Mouse (Mus musculus): ENCODE data around the gene Zfp61. TPM values are rescaled to one million over a fixed set of nuclear protein-coding genes. Genes with fewer than 3 reads are reported as not detected.

The Zfp61 gene
- polyA plus RNA-seq, 1 experiment from 2014 or later: 41.4 TPM

GRCm38 (mm10) chr7:24326273-24327135 is 25.5 kb upstream of the Zfp61 start:
- Histone ChIP-seq H3K9me3 (ENCODE audit: control insufficient read depth, low read length) (peaks cover 3% of the 10 kb centered on the region), H3K36me3 (ENCODE audit: control insufficient read depth, insufficient read depth, low read length) (no peaks in the 10 kb centered on the region), H3K27ac (ENCODE audit: low read depth, low read length) (no peak overlapping the region), H3K9ac (ENCODE audit: low read depth, low read length) (no peak overlapping the region), H3K4me3 (ENCODE audit: low read length) (peak overlapping the region; percentile 35), H3K4me1 (ENCODE audit: control insufficient read depth, insufficient read depth, low read depth, low read length) (peaks cover 5% of the 10 kb centered on the region), H3K27me3 (replicated peaks; ENCODE audit: control insufficient read depth, insufficient read depth, low read length) (no peaks in the 10 kb centered on the region), H3K4me2 (ENCODE audit: low read length) (peak overlapping the region; percentile 66)
- peak; percentile 67 for ATAC-seq
- 36% methylated on average over 20 of the region's 20 CpGs for WGBS

GRCm38 (mm10) chr7:24325675-24326128 is 24.7 kb upstream of the Zfp61 start:
- peak; percentile 79 for ATAC-seq
- H3K9me3 ChIP-seq (ENCODE audit: control insufficient read depth, low read length): peaks cover 3% of the 10 kb centered on the region
- peak overlapping the region; percentile 44; the same call in 1 of the 2 replicates for H3K27ac ChIP-seq (ENCODE audit: low read depth, low read length)
- peak overlapping the region; percentile 35 for H3K4me3 ChIP-seq (ENCODE audit: low read length)
- 5% methylated on average over 13 of the region's 13 CpGs for WGBS
- H3K9ac ChIP-seq (ENCODE audit: low read depth, low read length): peak overlapping the region; percentile 50
- no peaks in the 10 kb centered on the region for H3K27me3 ChIP-seq (replicated peaks; ENCODE audit: control insufficient read depth, insufficient read depth, low read length)
- H3K36me3 ChIP-seq (ENCODE audit: control insufficient read depth, insufficient read depth, low read length): no peaks in the 10 kb centered on the region
- peaks cover 5% of the 10 kb centered on the region for H3K4me1 ChIP-seq (ENCODE audit: control insufficient read depth, insufficient read depth, low read depth, low read length)
- peak overlapping the region; percentile 66 for H3K4me2 ChIP-seq (ENCODE audit: low read length)

DNA sequence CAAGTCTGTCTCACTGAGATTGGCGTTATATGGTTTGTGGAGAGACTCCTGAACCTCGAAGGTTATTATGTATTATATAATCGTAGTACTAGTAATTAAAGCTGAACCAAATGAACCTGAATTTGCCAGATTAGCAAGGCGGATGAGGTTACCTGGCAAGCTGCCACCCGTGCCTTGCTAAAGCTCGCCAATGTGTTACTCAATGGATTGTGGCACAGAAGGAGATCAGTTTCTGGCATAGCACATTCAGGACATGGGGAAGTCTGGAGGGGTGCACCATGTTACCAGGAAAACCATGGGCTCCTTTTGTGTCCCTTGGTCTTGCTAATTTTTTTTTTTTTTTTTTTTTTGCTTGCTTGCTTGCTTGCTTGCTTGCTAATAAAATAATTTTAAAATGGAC is 24.2 kb upstream of the Zfp61 start:
- peak overlapping the region; percentile 66 for H3K4me2 ChIP-seq (ENCODE audit: low read length)
- peaks cover 5% of the 10 kb centered on the region for H3K4me1 ChIP-seq (ENCODE audit: control insufficient read depth, insufficient read depth, low read depth, low read length)
- H3K9ac ChIP-seq (ENCODE audit: low read depth, low read length): no peak overlapping the region
- H3K9me3 ChIP-seq (ENCODE audit: control insufficient read depth, low read length): peaks cover 3% of the 10 kb centered on the region
- no peak overlapping the region for H3K4me3 ChIP-seq (ENCODE audit: low read length)
- H3K27ac ChIP-seq (ENCODE audit: low read depth, low read length): no peak overlapping the region
- no peaks in the 10 kb centered on the region for H3K27me3 ChIP-seq (replicated peaks; ENCODE audit: control insufficient read depth, insufficient read depth, low read length)
- 67% methylated on average over 6 of the region's 6 CpGs for WGBS
- H3K36me3 ChIP-seq (ENCODE audit: control insufficient read depth, insufficient read depth, low read length): no peaks in the 10 kb centered on the region
- no peak for ATAC-seq

DNA sequence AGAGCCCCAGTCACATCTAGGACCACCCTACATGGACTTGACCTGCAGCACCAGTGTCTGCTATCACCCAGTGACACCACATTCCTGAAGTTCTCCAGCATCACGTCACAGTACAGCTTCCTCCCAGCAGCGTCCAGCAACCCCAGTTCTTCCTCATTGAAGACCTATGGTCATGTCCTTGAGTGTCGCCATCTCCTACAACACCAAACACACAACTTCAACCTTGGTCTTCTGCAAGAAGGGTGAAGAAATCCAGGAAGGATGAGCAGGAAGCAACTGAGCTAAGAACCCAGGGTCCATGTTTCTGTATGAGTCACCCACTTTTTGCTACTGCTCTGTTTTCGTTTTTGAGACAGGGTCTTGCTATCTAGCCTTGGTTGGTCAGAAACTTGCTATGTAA is 21.6 kb upstream of the Zfp61 start:
- no peaks in the 10 kb centered on the region for H3K36me3 ChIP-seq (ENCODE audit: control insufficient read depth, insufficient read depth, low read length)
- H3K9ac ChIP-seq (ENCODE audit: low read depth, low read length): no peak overlapping the region
- H3K27ac ChIP-seq (ENCODE audit: low read depth, low read length): no peak overlapping the region
- peaks cover 3% of the 10 kb centered on the region for H3K9me3 ChIP-seq (ENCODE audit: control insufficient read depth, low read length)
- H3K4me2 ChIP-seq (ENCODE audit: low read length): no peak overlapping the region
- H3K4me1 ChIP-seq (ENCODE audit: control insufficient read depth, insufficient read depth, low read depth, low read length): peaks cover 5% of the 10 kb centered on the region
- ATAC-seq: no peak
- WGBS: 83% methylated on average over 4 of the region's 4 CpGs
- no peak overlapping the region for H3K4me3 ChIP-seq (ENCODE audit: low read length)
- no peaks in the 10 kb centered on the region; the same call in 1 of the 2 replicates for H3K27me3 ChIP-seq (replicated peaks; ENCODE audit: control insufficient read depth, insufficient read depth, low read length)

GRCm38 (mm10) chr7:24318942-24319341 is 17.9 kb upstream of the Zfp61 start:
- H3K4me3 ChIP-seq (ENCODE audit: low read length): no peak overlapping the region
- 78% methylated on average over 6 of the region's 6 CpGs for WGBS
- no peak overlapping the region for H3K9ac ChIP-seq (ENCODE audit: low read depth, low read length)
- H3K4me1 ChIP-seq (ENCODE audit: control insufficient read depth, insufficient read depth, low read depth, low read length): peaks cover 4% of the 10 kb centered on the region; the same call in 1 of the 2 replicates
- H3K9me3 ChIP-seq (ENCODE audit: control insufficient read depth, low read length): no peaks in the 10 kb centered on the region; the same call in 1 of the 2 replicates
- no peaks in the 10 kb centered on the region for H3K36me3 ChIP-seq (ENCODE audit: control insufficient read depth, insufficient read depth, low read length)
- no peak overlapping the region for H3K4me2 ChIP-seq (ENCODE audit: low read length)
- no peak overlapping the region for H3K27ac ChIP-seq (ENCODE audit: low read depth, low read length)
- no peak for ATAC-seq
- no peaks in the 10 kb centered on the region; the same call in 1 of the 2 replicates for H3K27me3 ChIP-seq (replicated peaks; ENCODE audit: control insufficient read depth, insufficient read depth, low read length)

DNA sequence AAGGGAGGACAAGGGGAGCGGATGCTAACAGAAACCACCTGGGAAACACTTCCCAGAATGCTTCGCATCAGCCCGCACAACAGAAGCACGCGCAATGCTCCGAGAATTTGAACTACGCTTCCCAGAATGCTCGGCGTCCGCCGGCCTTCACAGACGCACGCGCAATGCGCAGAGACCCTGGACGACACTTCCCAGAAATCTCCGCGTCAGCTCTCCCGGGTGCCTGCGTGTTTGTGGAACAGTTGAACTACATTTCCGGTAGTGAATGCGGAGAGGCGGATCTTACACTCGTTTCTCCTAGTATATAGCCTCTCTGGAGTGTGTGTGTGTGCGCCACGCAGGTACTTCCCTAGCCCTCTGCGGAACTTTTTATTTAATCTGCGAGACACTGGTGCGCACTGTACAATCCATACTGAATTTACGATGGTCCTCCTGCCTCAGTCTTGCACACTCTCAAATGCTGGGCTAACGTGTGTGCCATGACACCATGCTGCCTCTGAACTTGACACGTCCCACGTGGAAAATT is 15.6 kb upstream of the Zfp61 start, which contains the start of gene Zfp94:
Gene Zfp94, minus strand, starts transcription at position 100 of the 526 bp plus-strand sequence.
- under 1% methylated on average over 33 of the region's 33 CpGs for WGBS
- peak; percentile 97 for ATAC-seq
- H3K4me2 ChIP-seq (ENCODE audit: low read length): peak within 1 kb of the TSS; percentile 65
- H3K4me1 ChIP-seq (ENCODE audit: control insufficient read depth, insufficient read depth, low read depth, low read length): peaks cover 4% of the 10 kb centered on the region; the same call in 1 of the 2 replicates
- peak within 1 kb of the TSS; percentile 72 for H3K4me3 ChIP-seq (ENCODE audit: low read length)
- H3K27ac ChIP-seq (ENCODE audit: low read depth, low read length): peak within 1 kb of the TSS; percentile 87
- peak within 1 kb of the TSS; percentile 84 for H3K9ac ChIP-seq (ENCODE audit: low read depth, low read length)
- no peaks in the 10 kb centered on the region for H3K9me3 ChIP-seq (ENCODE audit: control insufficient read depth, low read length)
- no peaks in the 10 kb centered on the region; the same call in 1 of the 2 replicates for H3K27me3 ChIP-seq (replicated peaks; ENCODE audit: control insufficient read depth, insufficient read depth, low read length)
- H3K36me3 ChIP-seq (ENCODE audit: control insufficient read depth, insufficient read depth, low read length): peaks cover 7% of the 10 kb centered on the region; the same call in 1 of the 2 replicates

DNA sequence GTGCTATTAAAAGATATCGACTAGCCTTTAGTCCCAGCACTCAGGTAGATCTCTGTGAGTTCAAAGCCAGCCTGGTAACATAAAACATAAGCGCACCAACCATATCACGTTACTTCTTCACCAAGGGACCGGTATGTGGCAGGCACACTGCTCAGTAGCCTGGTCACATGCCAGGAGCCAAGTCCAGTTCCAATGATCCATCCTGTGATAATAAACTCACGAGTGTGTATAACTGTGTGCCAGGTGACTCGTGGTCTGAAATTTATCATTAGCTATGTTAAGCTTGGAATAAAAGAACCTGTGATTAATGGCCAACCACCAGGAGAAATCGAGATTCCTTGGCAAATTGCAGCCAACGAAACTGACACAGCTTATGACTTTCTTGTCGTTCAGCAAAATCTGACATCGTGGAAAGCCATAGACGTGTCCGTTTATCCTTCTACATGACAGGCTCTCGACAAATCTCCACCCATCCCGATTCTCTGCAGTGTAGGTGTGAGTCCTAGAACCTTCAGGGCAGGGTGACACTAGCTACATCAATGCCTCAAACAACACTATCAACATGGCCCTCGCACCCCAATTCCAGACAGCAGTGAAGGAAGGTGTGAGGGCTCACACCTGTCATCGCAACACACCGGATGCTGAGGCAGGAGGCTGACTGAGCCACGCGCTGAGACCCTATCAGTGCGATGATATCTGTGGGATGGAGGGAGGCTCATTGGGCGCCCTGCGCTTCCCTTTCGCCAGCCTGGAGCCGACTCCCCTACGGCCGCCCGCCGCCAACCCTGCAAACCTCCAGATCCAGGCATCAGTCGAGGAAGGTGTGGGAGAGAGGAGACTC is 14.9 kb upstream of the Zfp61 start:
- peak overlapping the region; percentile 65 for H3K4me2 ChIP-seq (ENCODE audit: low read length)
- no peak for ATAC-seq
- 27% methylated on average over 29 of the region's 29 CpGs for WGBS

GRCm38 (mm10) chr7:24299823-24300481 is 1.1 kb downstream of the Zfp61 start:
- peaks cover 19% of the 10 kb centered on the region for H3K4me1 ChIP-seq (ENCODE audit: control insufficient read depth, insufficient read depth, low read depth, low read length)
- peak overlapping the region; percentile 62 for H3K27ac ChIP-seq (ENCODE audit: low read depth, low read length)
- H3K36me3 ChIP-seq (ENCODE audit: control insufficient read depth, insufficient read depth, low read length): peaks cover 33% of the 10 kb centered on the region
- no peaks in the 10 kb centered on the region for H3K9me3 ChIP-seq (ENCODE audit: control insufficient read depth, low read length)
- peak; percentile 44 for ATAC-seq
- H3K4me3 ChIP-seq (ENCODE audit: low read length): peak overlapping the region; percentile 79
- 1% methylated on average over 18 of the region's 18 CpGs for WGBS
- H3K9ac ChIP-seq (ENCODE audit: low read depth, low read length): peak overlapping the region; percentile 59
- no peaks in the 10 kb centered on the region for H3K27me3 ChIP-seq (replicated peaks; ENCODE audit: control insufficient read depth, insufficient read depth, low read length)
- H3K4me2 ChIP-seq (ENCODE audit: low read length): peak overlapping the region; percentile 92

More for the DNA sequence above, 14.9 kb upstream of the Zfp61 start:
- Histone ChIP-seq H3K36me3 (ENCODE audit: control insufficient read depth, insufficient read depth, low read length) (peaks cover 14% of the 10 kb centered on the region), H3K4me3 (ENCODE audit: low read length) (peak overlapping the region; percentile 72), H3K27ac (ENCODE audit: low read depth, low read length) (peak overlapping the region; percentile 87), H3K9me3 (ENCODE audit: control insufficient read depth, low read length) (no peaks in the 10 kb centered on the region), H3K9ac (ENCODE audit: low read depth, low read length) (peak overlapping the region; percentile 84), H3K4me1 (ENCODE audit: control insufficient read depth, insufficient read depth, low read depth, low read length) (peaks cover 4% of the 10 kb centered on the region; the same call in 1 of the 2 replicates), H3K27me3 (replicated peaks; ENCODE audit: control insufficient read depth, insufficient read depth, low read length) (no peaks in the 10 kb centered on the region; the same call in 1 of the 2 replicates)

All from hindbrain, embryonic 16.5 days (tissue).